ENCODE assay signal across 27 mouse cellular contexts in genomic region chr11:105482747-105483146, GRCm38 (mm10). TPM values are rescaled to one million over a fixed set of nuclear protein-coding genes. Genes with fewer than 3 reads are reported as not detected.
"Had no signal": no experiment of that assay in that cellular context is flagged by ENCODE, and none has a peak within 500 bp of the region (broad histone marks: within the 10 kb centered on the region; RNA-seq: fewer than 3 reads in every experiment).

No protein-coding gene starts in this region.

- H3K4me3 ChIP-seq: heart, embryonic 12.5 days; hindbrain, embryonic 13.5 days; hindbrain, embryonic 15.5 days; layer of hippocampus, adult 2 months; limb, embryonic 13.5 days; limb, embryonic 15.5 days; liver, embryonic 12.5 days had no signal

- DNase-seq: gastrocnemius, postnatal 14 days; gastrocnemius, postnatal 36 days; heart, adult 18-20 months; heart, postnatal 10 days; kidney, adult 11 months; kidney, adult 8-10 months; kidney, postnatal 10 days; kidney, postnatal 25 days; kidney, postnatal 4 days; left cerebral cortex, postnatal 4 days had no signal

- H3K9me3 ChIP-seq: heart, embryonic 12.5 days; hindbrain, embryonic 13.5 days; hindbrain, embryonic 15.5 days; limb, embryonic 13.5 days; limb, embryonic 15.5 days; liver, embryonic 12.5 days had no signal

- H3K36me3 ChIP-seq: heart, embryonic 12.5 days; hindbrain, embryonic 13.5 days; hindbrain, embryonic 15.5 days; limb, embryonic 13.5 days; limb, embryonic 15.5 days; liver, embryonic 12.5 days had no signal

- ATAC-seq: hindbrain, postnatal 0 days; intestine, embryonic 16.5 days; liver, embryonic 12.5 days had no signal

- H3K4me2 ChIP-seq: heart, embryonic 12.5 days; hindbrain, embryonic 13.5 days; hindbrain, embryonic 15.5 days; limb, embryonic 13.5 days; limb, embryonic 15.5 days; liver, embryonic 12.5 days had no signal

- H3K27ac ChIP-seq: hindbrain, embryonic 13.5 days; hindbrain, embryonic 15.5 days; hindbrain, postnatal 0 days; layer of hippocampus, adult 2 months; limb, embryonic 13.5 days; limb, embryonic 15.5 days; liver, embryonic 12.5 days had no signal

- H3K27me3 ChIP-seq: heart, embryonic 12.5 days; hindbrain, embryonic 13.5 days; hindbrain, embryonic 15.5 days; limb, embryonic 13.5 days; limb, embryonic 15.5 days; liver, embryonic 12.5 days had no signal

- H3K4me1 ChIP-seq: hindbrain, embryonic 13.5 days; hindbrain, embryonic 15.5 days; limb, embryonic 13.5 days; limb, embryonic 15.5 days; liver, embryonic 12.5 days had no signal

- H3K9ac ChIP-seq: heart, embryonic 12.5 days; hindbrain, embryonic 13.5 days; hindbrain, embryonic 15.5 days; limb, embryonic 13.5 days; limb, embryonic 15.5 days; liver, embryonic 12.5 days had no signal

RNA-seq across cellular contexts. Expression of gene March10, which starts 26.2 kb away (rescaled TPM):
- total RNA-seq: gastrocnemius, adult 18-20 months; gastrocnemius, adult 8-10 months; gastrocnemius, postnatal 14 days; gastrocnemius, postnatal 36 days; heart, adult 18-20 months; heart, postnatal 10 days; heart, postnatal 25 days; hematopoietic stem cell, adult 5-6 weeks; liver, adult 2 months had no signal
- polyA plus RNA-seq: intestine, embryonic 14.5 days; kidney, embryonic 14.5 days; limb, embryonic 11.5 days; limb, embryonic 13.5 days; limb, embryonic 15.5 days; liver, adult 2 months; liver, embryonic 12.5 days had no signal
